Mouse (Mus musculus) CD4-positive, CD25-positive, alpha-beta regulatory T cell, adult 2 months (primary cell): ENCODE data around the gene Asna1.
A peak's percentile ranks its signal among the peaks of the same experiment; 100 is the strongest.

Experiments used
- DNase-seq: peaks from one replicate; pipeline ENCODE4 v3.0.0-alpha.2; 2012; ENCODE audit warnings: low read depth, low spot score

Gene Asna1

DNA sequence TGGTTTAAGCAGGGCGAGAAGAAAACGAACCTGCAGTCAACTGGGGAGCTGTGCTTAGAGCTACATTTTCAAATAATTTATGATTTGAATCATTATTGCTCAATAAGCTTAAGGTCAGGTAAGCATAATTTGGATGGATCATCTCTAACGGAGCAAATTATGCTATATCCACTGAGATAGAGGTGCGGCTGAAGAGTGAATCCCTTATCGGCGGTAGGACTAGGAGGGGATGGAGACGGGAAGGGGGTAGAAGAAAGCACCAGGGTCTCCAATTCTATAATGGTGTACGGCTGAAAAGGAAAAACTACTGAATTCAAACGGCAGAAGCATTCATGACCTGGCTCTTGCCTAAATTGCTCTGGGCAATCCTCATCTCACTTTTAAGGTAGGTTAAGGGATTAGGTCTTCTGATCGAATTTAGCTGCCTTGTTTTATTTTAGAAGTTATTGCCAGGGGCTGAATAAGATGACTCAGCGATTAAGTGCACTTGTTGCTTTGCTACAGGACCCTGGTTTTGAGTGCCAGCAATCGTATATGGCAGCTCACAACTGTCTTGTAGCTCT lies 10.2 kb upstream of the Asna1 start:
- no peak for DNase-seq

DNA sequence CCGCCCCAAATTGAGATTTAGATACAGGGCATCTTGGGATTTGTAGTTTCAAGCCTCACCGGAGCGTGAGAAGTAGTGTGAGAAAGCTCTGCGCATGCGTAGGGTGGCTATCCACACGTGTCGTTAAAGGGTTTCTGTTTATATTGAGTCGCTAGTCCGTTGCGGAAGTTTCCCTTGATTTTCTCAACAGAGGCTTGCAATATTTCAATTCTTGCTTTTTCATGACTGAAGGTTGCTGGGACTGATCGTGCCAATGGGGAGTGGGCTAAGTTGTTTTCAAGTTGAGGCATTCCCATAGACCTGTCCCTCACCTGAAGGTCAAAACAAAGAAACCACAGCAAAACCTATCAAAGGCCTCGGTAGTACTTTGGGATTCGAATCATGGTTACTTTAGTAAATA lies 9.7 kb upstream of the Asna1 start:
- DNase-seq: peak; percentile 94

DNA sequence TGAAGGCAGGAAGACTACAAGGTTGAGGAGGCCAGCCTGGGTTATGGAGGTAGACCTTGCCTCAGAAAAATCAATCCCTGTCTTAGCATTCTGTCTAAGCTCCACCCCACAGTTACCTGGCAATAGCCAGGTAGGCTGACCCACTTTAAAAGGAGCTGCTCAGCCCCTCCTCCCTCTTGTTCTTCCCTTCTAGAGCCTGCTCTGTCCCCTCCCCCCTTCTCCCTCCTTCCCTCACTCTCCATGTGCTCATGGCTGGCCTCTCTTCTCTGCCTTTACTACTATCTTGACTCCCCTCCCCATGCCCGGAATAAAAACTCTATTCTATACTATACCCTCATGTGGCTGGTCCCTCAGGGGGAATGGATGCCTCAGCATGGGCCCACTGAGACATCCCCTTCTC lies 8.8 kb upstream of the Asna1 start:
- no peak for DNase-seq

DNA sequence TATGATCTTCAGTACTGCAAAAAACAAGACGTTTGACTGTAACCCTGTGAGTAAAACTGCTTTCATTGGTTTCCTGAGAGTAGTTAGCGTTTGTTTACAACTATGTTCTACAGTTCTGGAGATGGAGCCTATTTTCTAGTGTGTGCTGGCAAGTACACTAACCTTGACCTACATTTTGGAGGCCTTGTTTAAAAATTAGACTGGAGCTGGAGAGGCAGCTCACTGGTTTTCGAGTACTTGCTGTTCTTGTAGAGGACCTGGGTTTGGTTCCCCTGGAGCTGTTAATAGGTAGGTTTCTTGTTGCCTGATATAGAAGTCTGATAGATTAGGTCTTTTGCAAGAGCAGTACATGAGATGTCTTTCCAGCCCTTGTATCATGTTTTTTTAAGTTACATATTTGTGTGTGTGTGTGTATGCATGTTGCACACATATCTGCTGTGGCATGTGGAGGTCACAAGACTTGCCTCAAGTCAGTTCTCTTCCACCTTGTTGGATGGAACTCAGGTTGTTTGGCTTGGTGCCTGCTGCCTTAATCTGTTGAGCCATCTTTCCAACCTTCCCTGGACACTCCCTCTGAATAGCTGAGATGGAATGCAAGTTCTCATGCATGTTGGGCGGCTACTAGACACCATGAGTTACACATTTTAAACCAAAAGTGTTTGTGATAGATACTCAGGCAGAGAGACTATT lies 7.7 kb upstream of the Asna1 start:
- no peak for DNase-seq

DNA sequence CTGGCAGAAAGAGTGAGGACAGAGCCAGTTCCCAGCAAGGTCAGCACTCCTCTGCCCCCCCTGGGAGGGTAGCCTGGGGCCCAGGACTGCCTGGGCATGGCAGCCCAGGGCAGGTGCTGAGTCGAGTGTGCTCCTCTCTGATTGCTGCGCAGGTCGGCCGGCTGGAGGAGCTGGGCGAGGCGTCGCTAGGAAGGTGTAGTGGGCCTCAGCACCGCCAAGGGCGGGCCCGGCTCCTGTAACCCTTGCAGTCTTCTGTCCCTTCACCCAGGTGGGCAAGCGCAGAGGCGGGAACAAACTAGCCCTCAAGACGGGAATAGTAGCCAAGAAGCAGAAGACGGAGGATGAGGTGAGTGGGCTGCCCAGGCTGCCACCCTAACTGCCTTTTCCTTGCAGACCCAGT lies 4.2 kb upstream of the Asna1 start:
- no peak for DNase-seq

DNA sequence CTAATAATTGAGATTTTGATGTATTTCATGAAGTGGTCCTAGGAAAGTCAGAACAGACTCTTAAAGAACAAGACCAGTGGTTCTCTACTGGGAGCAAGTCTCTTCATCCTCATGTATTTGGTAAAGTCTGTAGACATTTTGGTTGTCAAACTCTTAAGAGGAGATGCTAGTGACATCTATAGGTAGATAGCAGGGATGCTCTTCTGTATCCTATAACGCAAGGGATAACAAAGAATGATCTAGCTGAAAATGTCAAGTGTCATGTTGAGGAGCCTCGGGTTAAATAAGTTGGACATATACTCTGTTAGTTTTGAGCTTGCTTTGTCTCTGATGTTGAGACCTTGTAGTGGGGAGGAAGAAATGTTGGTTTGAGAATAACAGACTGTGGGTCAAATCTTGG lies 2.8 kb upstream of the Asna1 start:
- peak; percentile 39 for DNase-seq

DNA sequence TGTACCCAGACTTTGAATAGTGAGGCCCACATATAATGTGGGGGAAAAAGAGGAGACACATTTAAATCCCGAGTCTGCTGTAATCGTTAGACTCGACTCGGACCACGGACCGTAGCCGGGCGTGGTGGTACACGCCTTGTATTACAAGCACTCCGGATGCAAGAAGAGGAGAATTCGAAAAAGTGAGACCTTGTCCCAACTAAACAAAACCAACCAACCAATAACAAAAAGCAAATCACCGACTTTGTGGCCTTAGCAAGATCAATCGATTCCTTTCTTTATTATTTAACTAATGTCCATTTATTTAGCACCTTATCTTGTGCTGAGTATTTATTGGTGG lies 2.4 kb upstream of the Asna1 start:
- no peak for DNase-seq

DNA sequence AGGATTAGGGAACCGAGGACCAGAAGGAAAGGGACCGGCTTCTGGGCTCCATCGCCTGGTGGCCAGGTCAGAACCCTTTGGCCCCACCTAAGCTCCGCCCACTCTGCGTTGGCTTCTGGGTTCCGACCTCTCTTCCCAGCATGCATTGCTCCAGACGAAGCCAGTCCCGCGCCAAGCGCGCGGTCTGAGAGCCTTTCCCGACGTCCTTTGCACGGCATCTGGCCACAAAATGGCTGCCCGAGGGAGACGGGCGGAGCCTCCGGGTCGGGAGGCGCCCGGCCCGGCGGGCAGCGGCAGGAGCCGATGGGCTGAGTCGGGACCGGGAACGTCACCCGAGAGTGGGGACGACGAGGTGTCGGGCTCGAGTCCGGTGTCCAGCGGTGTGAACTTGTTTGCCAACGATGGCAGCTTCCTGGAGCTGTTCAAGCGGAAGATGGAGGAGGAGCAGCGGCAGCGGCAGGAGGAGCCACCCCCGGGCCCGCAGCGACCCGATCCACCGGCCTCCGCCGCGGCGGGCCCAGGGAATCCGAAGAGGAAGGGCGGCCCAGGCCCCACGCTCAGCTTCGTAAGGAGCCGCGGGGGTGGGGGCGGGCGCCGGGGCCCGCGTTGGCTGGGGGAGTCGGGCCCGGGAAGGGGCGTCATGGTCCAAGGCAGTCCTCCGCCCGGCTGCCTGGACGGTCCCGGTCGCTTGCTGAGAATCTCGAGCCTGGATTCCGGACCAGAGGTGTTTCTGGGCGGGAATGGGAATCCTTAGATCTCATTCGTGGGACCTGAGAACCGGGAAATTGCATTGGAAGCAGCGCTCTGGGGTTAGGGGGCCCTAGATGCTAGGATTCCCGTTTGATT lies 1.8 kb upstream of the Asna1 start, which contains the start of gene Trir:
Trir (plus strand) TSS at position 154 of the 846 bp plus-strand sequence.
- peak; percentile 95 for DNase-seq

DNA sequence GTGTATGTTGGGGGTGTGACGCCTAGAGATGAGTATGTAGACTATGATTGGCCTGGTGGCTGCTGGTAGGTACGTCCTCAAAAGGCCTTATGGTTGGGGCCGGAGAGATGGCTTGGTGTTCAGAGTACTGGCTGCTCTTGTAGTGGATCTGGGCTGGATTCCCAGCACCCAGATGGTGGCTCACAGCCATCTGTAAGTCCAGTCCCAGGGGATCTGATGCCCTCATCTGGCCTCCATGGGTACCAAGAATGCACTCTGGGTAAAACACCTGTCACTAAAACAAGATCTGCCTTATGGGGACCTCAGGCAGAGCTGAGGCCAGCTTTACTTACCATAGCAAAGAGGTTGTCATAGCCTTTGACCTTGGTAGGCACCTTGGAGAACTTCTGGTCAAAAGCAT lies 1.2 kb downstream of the Asna1 start:
- no peak for DNase-seq

DNA sequence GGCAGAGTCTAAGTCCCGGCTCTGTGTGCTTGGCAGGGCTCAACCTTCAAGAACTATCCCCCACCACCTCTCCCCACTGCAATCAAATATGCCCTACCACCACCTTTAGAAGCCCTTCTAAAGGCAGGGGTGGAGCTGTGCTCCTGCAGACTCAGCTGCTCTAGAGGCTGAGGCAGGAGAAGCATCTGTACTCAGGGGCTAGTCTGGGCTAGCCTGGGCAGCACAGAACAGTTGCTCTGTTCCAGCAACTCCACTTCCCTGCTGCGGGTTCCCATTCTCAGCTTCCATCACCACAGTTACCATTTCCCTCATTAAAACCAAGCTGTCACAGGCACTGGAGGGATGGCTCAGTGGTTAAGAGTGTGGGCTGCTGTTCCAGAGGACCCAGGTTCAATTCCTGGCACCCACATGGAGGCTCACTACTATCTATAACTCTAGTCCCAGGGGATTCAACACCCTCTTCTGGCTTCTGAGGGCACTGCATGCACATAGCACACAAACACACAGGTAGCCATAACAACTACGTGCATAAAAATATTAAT lies 3.5 kb downstream of the Asna1 start:
- DNase-seq: no peak

DNA sequence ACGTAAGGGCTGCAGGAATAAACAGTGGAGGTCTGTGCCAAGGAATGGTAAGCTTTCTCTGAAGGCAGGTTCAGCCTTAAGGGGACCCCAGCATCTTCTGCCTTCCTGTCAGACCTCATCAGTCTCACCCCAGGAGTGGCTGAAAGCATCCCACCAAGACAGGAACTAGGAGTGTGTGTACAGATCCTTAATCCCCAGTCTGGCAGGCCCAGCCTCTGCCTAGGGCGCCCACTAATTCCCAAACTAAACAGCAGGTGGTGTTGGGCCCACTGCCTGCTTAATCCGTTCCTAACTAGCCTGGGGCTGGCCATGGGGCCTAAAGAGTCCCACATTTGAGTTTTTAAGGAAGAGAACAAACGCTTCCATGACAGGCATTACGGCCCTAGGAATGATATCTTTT lies 7.9 kb downstream of the Asna1 start:
- DNase-seq: no peak

DNA sequence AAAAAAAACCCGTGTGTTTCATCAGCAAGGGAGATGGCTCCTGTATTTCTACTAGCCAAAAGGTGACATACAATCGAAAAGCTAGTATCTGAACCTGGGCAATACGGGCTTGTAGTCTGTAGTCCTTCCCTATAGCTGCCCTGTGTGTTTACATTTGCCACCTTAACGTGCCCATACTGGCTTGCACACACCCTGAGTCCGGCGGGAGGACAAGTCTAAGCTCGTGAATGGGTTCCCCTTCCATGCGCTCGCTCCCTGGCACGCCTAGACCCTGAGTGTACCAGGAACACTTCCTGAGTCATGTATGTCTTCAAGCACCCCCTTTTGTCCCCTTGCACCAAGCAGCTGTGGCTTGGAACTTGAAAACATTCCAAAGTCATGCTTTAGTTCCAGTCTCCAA lies 8.4 kb downstream of the Asna1 start:
- no peak for DNase-seq

DNA sequence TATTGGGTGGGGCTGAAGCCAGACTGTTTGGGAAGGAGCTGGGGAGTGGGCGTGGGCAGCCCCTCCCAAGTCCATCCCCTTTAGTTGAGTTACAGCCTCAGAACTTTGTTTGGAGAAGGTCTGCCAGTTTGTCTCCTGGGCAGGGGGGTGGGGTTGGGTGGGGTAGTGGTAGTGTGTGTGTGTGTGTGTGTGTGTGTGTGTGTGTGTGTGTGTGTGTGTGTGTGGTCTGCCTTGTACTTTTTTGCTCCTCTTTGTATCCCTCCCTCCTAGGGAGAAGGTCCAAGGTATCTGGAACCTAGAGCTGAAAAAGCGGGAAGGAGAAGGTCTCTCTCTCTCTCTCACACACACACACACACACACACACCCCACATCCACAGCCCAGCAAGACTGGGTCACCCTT lies 10.7 kb downstream of the Asna1 start, which contains the start of gene Best2:
Best2 (minus strand) TSS at position 101 of the 400 bp plus-strand sequence.
- no peak for DNase-seq

DNA sequence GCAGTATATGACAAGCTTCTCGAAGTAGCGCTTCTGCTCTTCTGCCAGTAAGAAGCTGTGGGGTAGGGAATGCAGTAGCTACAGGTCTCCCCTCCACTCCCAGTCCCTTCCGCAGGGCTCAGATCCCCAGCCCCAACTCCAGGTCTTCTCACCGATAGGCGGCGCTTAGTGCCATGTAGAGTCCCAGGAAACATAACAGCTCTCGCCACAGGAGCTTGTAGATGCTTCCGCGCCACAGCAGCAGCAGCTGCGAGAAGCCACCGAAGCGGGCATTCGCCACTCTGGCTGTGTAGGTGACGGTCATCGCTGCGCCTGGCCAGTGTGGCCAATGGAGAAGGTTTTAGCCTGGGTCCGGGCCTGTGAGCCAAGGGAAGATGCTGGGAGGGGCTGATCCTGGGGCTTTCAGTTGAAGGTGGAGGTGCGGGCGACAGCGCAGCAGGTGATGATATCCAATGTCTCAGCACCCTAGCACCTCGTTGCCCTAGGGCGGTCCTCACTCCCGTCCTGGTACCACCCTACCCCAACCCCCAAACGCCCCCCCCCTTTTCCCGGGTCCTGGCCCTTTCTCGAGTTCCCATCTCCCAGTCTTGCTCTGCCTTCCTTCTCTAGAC lies 11.7 kb downstream of the Asna1 start:
- peak; percentile 90 for DNase-seq

DNA sequence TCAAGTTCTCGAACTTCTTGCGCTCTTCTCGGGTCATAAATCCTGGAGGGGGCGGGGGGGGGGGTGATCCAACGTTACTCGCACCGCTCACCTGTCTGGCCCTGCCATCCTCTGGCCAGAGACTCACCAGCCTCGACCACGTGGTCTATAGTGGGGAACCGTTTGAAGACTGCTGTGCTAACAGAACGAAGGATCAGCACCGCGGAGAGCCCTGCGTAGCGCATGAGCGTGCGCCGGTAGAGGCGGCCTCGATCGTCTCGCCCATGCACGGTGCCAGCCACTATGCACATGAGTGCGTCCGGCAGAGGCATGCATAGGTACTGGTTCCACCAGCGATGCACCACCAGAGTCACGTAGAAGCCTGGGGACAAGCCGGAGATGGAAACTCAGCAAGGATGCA lies 13.8 kb downstream of the Asna1 start:
- no peak for DNase-seq

DNA sequence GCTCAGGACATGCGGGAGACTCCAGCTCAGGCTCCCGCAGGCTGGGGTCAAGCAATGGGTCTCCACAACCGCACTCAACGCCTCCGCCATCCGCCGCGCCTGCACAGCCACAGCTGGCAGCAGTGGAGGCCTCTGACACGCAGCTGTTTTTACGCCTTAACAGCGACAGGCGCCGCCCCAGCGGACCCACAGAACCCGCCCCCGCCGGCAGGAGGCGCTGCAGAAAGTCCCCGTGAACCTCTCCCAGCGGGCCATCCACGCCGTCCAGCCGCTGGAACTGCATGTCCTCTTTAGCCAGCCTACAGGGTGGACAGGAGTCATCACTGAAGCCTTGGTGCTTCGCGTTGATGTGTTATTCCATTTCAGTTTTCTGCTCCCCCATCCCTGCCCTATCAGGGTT lies 17.4 kb downstream of the Asna1 start:
- DNase-seq: peak; percentile 67

DNA sequence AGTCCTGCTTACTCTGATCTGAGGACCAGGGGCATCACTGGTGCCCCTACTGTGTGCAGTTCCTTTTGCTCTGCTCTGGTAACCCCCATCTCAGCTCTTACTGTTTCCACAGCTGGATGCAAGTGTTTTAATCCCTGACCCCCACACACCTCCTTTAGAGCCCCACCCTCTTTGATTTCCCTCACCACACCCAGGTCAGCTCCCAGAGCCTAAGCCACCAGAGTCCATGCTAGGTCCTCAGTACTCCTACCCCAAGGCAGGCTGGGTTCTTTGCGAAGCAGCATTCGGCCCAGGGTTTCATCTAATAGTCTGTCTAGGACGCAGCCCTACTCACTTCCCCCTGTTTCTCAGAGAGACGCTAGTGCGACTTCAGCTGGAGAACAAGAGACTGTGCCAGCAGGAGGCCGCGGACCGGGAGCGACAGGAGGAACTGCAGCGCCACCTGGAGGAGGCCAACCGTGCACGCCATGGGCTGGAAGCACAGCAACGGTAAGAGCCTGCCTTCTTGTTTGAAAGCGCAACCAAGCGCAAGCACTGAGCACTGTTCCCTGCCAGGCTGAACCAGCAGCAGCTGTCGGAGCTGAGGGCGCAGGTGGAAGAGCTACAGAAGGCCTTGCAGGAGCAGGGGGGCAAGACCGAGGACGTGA lies 27.3 kb downstream of the Asna1 start:
- DNase-seq: peak; percentile 95

DNA sequence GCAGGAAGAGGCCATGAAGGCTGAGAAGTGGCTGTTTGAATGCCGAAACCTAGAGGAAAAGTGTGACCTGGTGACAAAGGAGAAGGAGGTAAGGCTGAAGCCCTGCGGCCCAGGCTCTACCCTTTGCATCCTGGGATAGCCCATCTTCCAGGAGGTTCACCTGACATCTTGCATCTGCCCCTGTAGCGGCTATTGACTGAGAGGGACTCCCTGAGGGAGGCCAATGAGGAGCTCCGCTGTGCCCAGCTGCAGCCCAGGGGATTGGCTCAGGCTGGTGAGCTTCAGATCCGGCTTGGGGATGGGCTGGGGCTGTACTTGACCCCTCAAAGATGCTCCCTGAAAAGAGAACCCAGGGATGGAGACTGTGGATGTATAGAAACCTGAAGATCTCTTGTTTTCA lies 28.1 kb downstream of the Asna1 start:
- DNase-seq: no peak

DNA sequence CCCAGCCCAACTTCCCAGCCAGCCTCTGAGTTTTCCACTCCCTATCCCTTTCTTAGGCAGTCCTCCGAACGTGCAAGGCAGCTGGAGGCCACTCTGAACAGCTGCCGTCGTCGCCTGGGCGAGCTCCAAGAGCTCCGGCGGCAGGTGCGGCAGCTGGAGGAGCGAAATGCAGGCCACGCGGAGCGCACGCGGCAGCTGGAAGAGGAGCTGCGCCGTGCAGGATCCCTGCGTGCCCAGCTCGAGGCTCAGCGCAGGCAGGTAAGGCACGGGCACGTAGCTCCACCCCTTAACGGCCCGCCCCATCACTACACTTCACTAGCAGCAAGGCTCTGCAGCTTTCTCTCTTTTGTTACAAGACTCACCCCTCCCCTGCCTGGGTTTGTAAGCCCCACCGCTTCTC lies 29.4 kb downstream of the Asna1 start:
- no peak for DNase-seq

DNA sequence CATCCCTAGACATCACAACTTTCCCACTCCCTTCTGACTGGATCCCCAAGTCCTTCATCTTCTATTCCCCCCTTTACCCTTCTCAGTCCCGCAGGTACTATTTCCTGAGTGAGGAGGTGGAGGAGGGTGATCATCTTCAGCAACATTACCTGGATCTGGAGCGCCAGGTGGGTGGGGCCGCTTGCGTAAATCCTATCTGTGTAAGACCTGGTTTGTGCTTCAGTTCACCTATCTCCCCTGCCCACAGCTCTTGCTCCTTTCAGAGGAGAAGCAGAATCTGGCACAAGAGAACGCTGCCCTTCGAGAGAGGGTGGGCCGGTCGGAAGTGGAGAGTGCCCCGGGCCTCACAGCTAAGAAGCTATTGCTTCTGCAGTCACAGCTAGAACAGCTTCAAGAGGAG lies 30.7 kb downstream of the Asna1 start:
- DNase-seq: no peak

DNA sequence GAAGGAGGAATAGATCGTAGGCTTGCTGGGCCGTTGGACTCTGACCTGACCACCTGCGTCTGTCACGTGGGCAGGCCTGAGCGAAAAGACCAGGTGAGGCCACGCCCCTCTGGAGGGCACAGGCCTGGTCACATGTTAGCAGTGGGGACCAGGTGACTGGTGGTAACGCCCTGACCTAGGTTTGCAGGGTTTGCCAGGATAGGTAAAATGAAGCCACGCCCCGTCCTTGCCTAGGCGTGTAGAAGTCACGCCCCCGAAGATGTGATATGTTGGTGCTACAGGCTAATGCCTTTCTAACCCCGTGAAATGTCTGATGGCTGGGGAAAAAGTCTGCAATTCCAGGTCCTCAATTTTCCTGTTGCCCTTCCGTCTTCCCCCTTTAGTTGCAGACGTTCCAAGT lies 34.2 kb downstream of the Asna1 start:
- peak; percentile 75 for DNase-seq

DNA sequence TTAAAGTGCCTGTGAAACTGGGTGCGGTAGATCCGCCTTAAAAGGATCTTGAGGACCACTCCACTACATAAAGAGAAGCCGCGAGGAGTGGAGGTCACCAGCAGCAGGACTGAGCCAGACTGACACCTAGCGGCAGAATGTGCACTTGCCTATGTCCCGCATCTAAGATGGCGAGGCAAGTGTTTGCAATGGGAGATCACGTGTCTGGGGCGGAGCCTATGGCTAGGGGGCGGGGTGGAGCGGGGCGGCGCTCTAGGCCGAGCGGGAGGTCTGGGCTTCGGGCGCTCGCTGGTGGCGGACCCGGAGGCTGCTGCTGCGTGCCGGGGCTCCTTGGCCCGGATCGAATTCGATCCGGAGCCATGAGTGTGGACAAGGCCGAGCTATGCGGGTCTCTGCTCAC lies 34.7 kb downstream of the Asna1 start, which contains the start of gene Hook2:
Hook2 (plus strand) TSS at position 255 of the 400 bp plus-strand sequence.
- peak; percentile 100 for DNase-seq
